Comparison of ENCODE assay signal across 19 mouse cellular contexts in genomic region chr4:84101923-84102322, GRCm38 (mm10).
DNase-seq lines count a peak whose midpoint lies in the region; ATAC-seq and TF ChIP-seq lines count a peak whose summit lies in the region.
"Had no signal": no experiment of that assay in that cellular context is flagged by ENCODE, and none has a peak within 500 bp of the region (broad histone marks: within the 10 kb centered on the region; RNA-seq: fewer than 3 reads in every experiment).

No protein-coding gene starts in this region.

- peak; percentile 57; the same call in 1 of the 2 replicates for ATAC-seq in forebrain, embryonic 14.5 days
- peak; percentile 58 for ATAC-seq in forebrain, embryonic 16.5 days
- ATAC-seq in forebrain, embryonic 12.5 days (ENCODE audit: low FRiP score): no peak

- H3K27ac ChIP-seq in forebrain, embryonic 14.5 days (ENCODE audit: low read depth, low read length): no peak overlapping the region
- H3K27ac ChIP-seq in forebrain, embryonic 10.5 days: no peak overlapping the region
- no peak overlapping the region for H3K27ac ChIP-seq in forebrain, embryonic 16.5 days (ENCODE audit: low read length)
- H3K27ac ChIP-seq in forebrain, embryonic 12.5 days: no peak overlapping the region
- H3K27ac ChIP-seq: embryonic facial prominence, embryonic 13.5 days; embryonic facial prominence, embryonic 15.5 days had no signal

- H3K4me3 ChIP-seq in forebrain, embryonic 14.5 days (ENCODE audit: low read depth, low read length): no peak overlapping the region
- H3K4me3 ChIP-seq in forebrain, embryonic 10.5 days: no peak overlapping the region
- no peak overlapping the region for H3K4me3 ChIP-seq in forebrain, embryonic 16.5 days (replicated peaks; ENCODE audit: low read length)
- H3K4me3 ChIP-seq in forebrain, embryonic 12.5 days (replicated peaks): no peak overlapping the region
- H3K4me3 ChIP-seq: embryonic facial prominence, embryonic 13.5 days; embryonic facial prominence, embryonic 15.5 days; erythroblast, embryonic 14.5 days had no signal

- no peaks in the 10 kb centered on the region for H3K27me3 ChIP-seq in forebrain, embryonic 14.5 days (replicated peaks; ENCODE audit: control insufficient read depth, insufficient read depth, low read length)
- peaks cover 8% of the 10 kb centered on the region; the same call in 1 of the 2 replicates for H3K27me3 ChIP-seq in forebrain, embryonic 10.5 days (ENCODE audit: poor library complexity, severe bottlenecking)
- H3K27me3 ChIP-seq in forebrain, embryonic 16.5 days (replicated peaks; ENCODE audit: control insufficient read depth, insufficient read depth, low read length): no peaks in the 10 kb centered on the region
- H3K27me3 ChIP-seq in forebrain, embryonic 12.5 days: peaks cover 1% of the 10 kb centered on the region; the same call in 1 of the 2 replicates
- H3K27me3 ChIP-seq: embryonic facial prominence, embryonic 13.5 days; embryonic facial prominence, embryonic 15.5 days had no signal

- DNase-seq in forebrain, embryonic 14.5 days (ENCODE audit: low spot score): peak; percentile 28
- no peak for DNase-seq in forebrain, embryonic 10.5 days (ENCODE audit: extremely low spot score, low spot score)
- DNase-seq in brain, embryonic 14.5 days (ENCODE audit: low read depth): peak; percentile 55
- no peak for DNase-seq in kidney, adult 9 months
- DNase-seq: adrenal gland, adult 2 months; adrenal gland, postnatal 10 days; adrenal gland, postnatal 25 days; cerebellum, adult 11 months; cerebellum, adult 18-20 months; cerebellum, adult 8-10 months; cerebellum, adult 9-11 months; cerebellum, postnatal 14 days; cerebellum, postnatal 36 days; embryo, embryonic 11 days had no signal

- no peak overlapping the region for H3K4me2 ChIP-seq in forebrain, embryonic 14.5 days (ENCODE audit: low read length)
- H3K4me2 ChIP-seq in forebrain, embryonic 16.5 days (ENCODE audit: low read length): no peak overlapping the region
- no peak overlapping the region for H3K4me2 ChIP-seq in forebrain, embryonic 12.5 days
- H3K4me2 ChIP-seq: embryonic facial prominence, embryonic 13.5 days; embryonic facial prominence, embryonic 15.5 days had no signal

- H3K4me1 ChIP-seq in forebrain, embryonic 14.5 days (ENCODE audit: control insufficient read depth, insufficient read depth, low read length): no peaks in the 10 kb centered on the region
- peaks cover 6% of the 10 kb centered on the region; the same call in 1 of the 2 replicates for H3K4me1 ChIP-seq in forebrain, embryonic 10.5 days
- no peaks in the 10 kb centered on the region for H3K4me1 ChIP-seq in forebrain, embryonic 16.5 days (replicated peaks; ENCODE audit: control insufficient read depth, insufficient read depth, low read length)
- H3K4me1 ChIP-seq in forebrain, embryonic 12.5 days: no peaks in the 10 kb centered on the region
- H3K4me1 ChIP-seq: embryonic facial prominence, embryonic 15.5 days had no signal

- no peak for TF ChIP-seq POLR2A in brain, embryonic 14.5 days (IDR thresholded peaks at IDR 0.05; ENCODE audit: borderline replicate concordance, extremely low read depth, insufficient read depth, insufficient read length, poor library complexity, severe bottlenecking)

- no peak overlapping the region for H3K9ac ChIP-seq in forebrain, embryonic 14.5 days (ENCODE audit: low read length)
- no peak overlapping the region for H3K9ac ChIP-seq in forebrain, embryonic 16.5 days (replicated peaks; ENCODE audit: low read depth, low read length)
- H3K9ac ChIP-seq in forebrain, embryonic 12.5 days: no peak overlapping the region
- H3K9ac ChIP-seq: embryonic facial prominence, embryonic 13.5 days; embryonic facial prominence, embryonic 15.5 days had no signal

- H3K36me3 ChIP-seq in forebrain, embryonic 14.5 days (ENCODE audit: control insufficient read depth, insufficient read depth, low read length): no peaks in the 10 kb centered on the region
- H3K36me3 ChIP-seq in forebrain, embryonic 10.5 days (replicated peaks): no peaks in the 10 kb centered on the region
- H3K36me3 ChIP-seq in forebrain, embryonic 16.5 days (ENCODE audit: control insufficient read depth, insufficient read depth): no peaks in the 10 kb centered on the region
- H3K36me3 ChIP-seq in forebrain, embryonic 12.5 days (replicated peaks): no peaks in the 10 kb centered on the region
- H3K36me3 ChIP-seq: embryonic facial prominence, embryonic 13.5 days; embryonic facial prominence, embryonic 15.5 days had no signal

- H3K9me3 ChIP-seq in forebrain, embryonic 14.5 days (replicated peaks; ENCODE audit: control insufficient read depth, low read length): no peaks in the 10 kb centered on the region
- no peaks in the 10 kb centered on the region for H3K9me3 ChIP-seq in forebrain, embryonic 10.5 days
- H3K9me3 ChIP-seq in forebrain, embryonic 16.5 days (ENCODE audit: control insufficient read depth, low read length): no peaks in the 10 kb centered on the region
- H3K9me3 ChIP-seq in forebrain, embryonic 12.5 days: no peaks in the 10 kb centered on the region
- H3K9me3 ChIP-seq: embryonic facial prominence, embryonic 13.5 days; embryonic facial prominence, embryonic 15.5 days had no signal

- no peak for TF ChIP-seq CTCF in brain, embryonic 14.5 days (IDR thresholded peaks at IDR 0.05; ENCODE audit: borderline replicate concordance, extremely low read depth, insufficient read depth, insufficient read length)

- WGBS in forebrain, embryonic 14.5 days: 62% methylated on average over 6 of the region's 6 CpGs
- WGBS in forebrain, embryonic 10.5 days: 91% methylated on average over 6 of the region's 6 CpGs
- WGBS in forebrain, embryonic 16.5 days: 55% methylated on average over 5 of the region's 6 CpGs
- WGBS in forebrain, embryonic 12.5 days: 82% methylated on average over 6 of the region's 6 CpGs

Comparison
In these comparisons a context has a peak if more than half of its experiments do, and no peak if none do; other contexts are left out.
1. DNase-seq: peak in forebrain, embryonic 14.5 days (single experiment) and brain, embryonic 14.5 days (single experiment); none in forebrain, embryonic 10.5 days (single experiment) and kidney, adult 9 months (single experiment).